Mouse (Mus musculus) ES-E14 (cell line): ENCODE results near the gene E2f2. TPM values are rescaled to one million over a fixed set of nuclear protein-coding genes. Genes with fewer than 3 reads are reported as not detected.
A peak's percentile ranks its signal among the peaks of the same experiment; 100 is the strongest.

Experiments used
- DNase-seq: peaks from one replicate; pipeline ENCODE4 v3.0.0-alpha.2; 2013; ENCODE audit warnings: low read depth, low spot score
- H3K27ac ChIP-seq: 2 replicates; pipeline ENCODE4 v1.5.1; 2012; ENCODE audit warnings: low read depth, mild to moderate bottlenecking, low read length, moderate library complexity, mixed read lengths; ENCODE audit not compliant: poor library complexity, insufficient read depth, severe bottlenecking
- H3K36me3 ChIP-seq: 2 replicates; pipeline ENCODE4 v1.6.1; 2012; ENCODE audit warnings: mild to moderate bottlenecking, low read length, moderate library complexity, mixed read lengths; ENCODE audit not compliant: control insufficient read depth, poor library complexity, insufficient read depth, severe bottlenecking
- H3K4me1 ChIP-seq, 2 experiments: fragments of 150-350 bp in 1 of 2; sonication (generic) in 1 of 2; 2 replicates each; pipeline ENCODE4 v1.6.1; 2012; ENCODE audit warnings: low read length in 2 of 2, mild to moderate bottlenecking in 1 of 2, mixed read lengths in 1 of 2; ENCODE audit not compliant: control insufficient read depth in 2 of 2, insufficient read depth in 2 of 2, poor library complexity in 1 of 2
- H3K4me3 ChIP-seq, 2 experiments: fragments of 150-350 bp in 1 of 2; sonication (generic) in 1 of 2; 2 replicates each; pipeline ENCODE4 v1.5.1; 2012; ENCODE audit warnings: low read length in 2 of 2, low read depth in 1 of 2, mild to moderate bottlenecking in 1 of 2, mixed read lengths in 1 of 2; ENCODE audit not compliant: insufficient read depth in 1 of 2, poor library complexity in 1 of 2, severe bottlenecking in 1 of 2
- H3K9ac ChIP-seq: 2 replicates; pipeline ENCODE4 v1.6.1; 2012; ENCODE audit warnings: low read depth, mild to moderate bottlenecking, low read length, mixed read lengths; ENCODE audit not compliant: poor library complexity, insufficient read depth, severe bottlenecking
- H3K9me3 ChIP-seq: fragments of 150-350 bp; sonication (generic); 2 replicates; pipeline ENCODE4 v1.6.1; 2012; ENCODE audit warnings: low read depth, mild to moderate bottlenecking, low read length; ENCODE audit not compliant: control insufficient read depth, insufficient read depth
- CHD2 ChIP-seq: IDR thresholded peaks from 2 replicates; pipeline ENCODE4 v1.6.1; 2014; ENCODE audit warnings: mild to moderate bottlenecking, low read depth, low read length, inconsistent platforms
- HCFC1 ChIP-seq: IDR thresholded peaks from 2 replicates; pipeline ENCODE4 v1.6.1; 2012; ENCODE audit warnings: low read length, inconsistent platforms, borderline replicate concordance; ENCODE audit not compliant: insufficient read depth
- MAFK ChIP-seq: IDR thresholded peaks from 2 replicates; pipeline ENCODE4 v1.6.1; 2014; ENCODE audit warnings: mild to moderate bottlenecking, low read depth, low read length, inconsistent platforms; ENCODE audit not compliant: insufficient read depth
- ZC3H11A ChIP-seq: IDR thresholded peaks from 2 replicates; pipeline ENCODE4 v1.6.1; 2012; ENCODE audit warnings: low read depth, mild to moderate bottlenecking, inconsistent platforms, low read length, borderline replicate concordance
- ZNF384 ChIP-seq: IDR thresholded peaks from 2 replicates; pipeline ENCODE4 v1.6.1; 2012; ENCODE audit warnings: low read depth, low read length, inconsistent platforms
- in situ Hi-C, 2 experiments: fragments of 600-800 bp; cut with MboI; formaldehyde crosslinking; loops; one replicate each; pipeline ENCODE4 v1.15.1; 2025; ENCODE audit warnings: low sequenced_read_pairs in 2 of 2, inconsistent platforms in 1 of 2; ENCODE audit not compliant: unreplicated experiment in 2 of 2
- total RNA-seq: library from RNA; depleted of rRNA; stranded (reverse); fragments of 300-350 nt; gene quantifications from 2 replicates; pipeline ENCODE4 v1.2.3, GENCODE M21; 2012

The E2f2 gene
- total RNA-seq, 1 experiment = 7.5 TPM

GRCm38 (mm10) chr4:136239111-136239510, 66.9 kb downstream of the E2f2 start:
- H3K36me3 ChIP-seq = peaks cover 36% of the 10 kb centered on the region
- no peak overlapping the region for H3K27ac ChIP-seq
- peaks cover 3 to 23% of the 10 kb centered on the region in 2 experiments; a peak in 2 of 4 replicates for H3K4me1 ChIP-seq
- no peak overlapping the region for H3K4me3 ChIP-seq
- H3K9me3 ChIP-seq = no peaks in the 10 kb centered on the region
- no peak overlapping the region for H3K9ac ChIP-seq
- DNase-seq = no peak
- TF ChIP-seq HCFC1 (no peak), MAFK (no peak), CHD2 (no peak), ZC3H11A (no peak), ZNF384 (no peak)
- in situ Hi-C loops = no loop called here

DNA sequence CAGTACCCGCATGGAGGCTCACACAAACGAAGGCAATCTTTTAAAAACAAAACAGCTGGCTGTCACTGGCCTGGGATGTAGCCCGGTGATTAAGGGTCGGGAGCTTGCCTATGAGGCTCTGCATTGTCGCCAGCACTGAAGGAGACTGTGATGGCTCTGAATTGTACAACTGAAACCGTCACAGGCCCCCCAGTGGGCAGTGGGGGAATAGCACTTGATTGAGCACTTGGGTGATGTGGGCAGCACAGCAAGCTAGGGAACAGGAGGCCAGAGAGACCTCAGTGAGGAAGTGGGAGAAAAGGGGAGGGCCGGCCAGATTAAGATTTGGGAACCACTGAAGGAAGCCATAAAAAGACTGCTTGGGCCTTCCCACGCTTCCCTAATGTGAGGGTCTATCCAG, 67.4 kb downstream of the E2f2 start:
- Histone ChIP-seq H3K9me3 (no peaks in the 10 kb centered on the region), H3K9ac (no peak overlapping the region), H3K4me1 (peaks cover 7 to 26% of the 10 kb centered on the region in 2 experiments; a peak in 3 of 4 replicates), H3K4me3 (no peak overlapping the region), H3K27ac (no peak overlapping the region), H3K36me3 (peaks cover 31% of the 10 kb centered on the region)
- in situ Hi-C loops = no loop called here
- DNase-seq = peak; percentile 84
- TF ChIP-seq ZC3H11A (no peak), MAFK (no peak), HCFC1 (no peak), CHD2 (no peak), ZNF384 (no peak)

DNA sequence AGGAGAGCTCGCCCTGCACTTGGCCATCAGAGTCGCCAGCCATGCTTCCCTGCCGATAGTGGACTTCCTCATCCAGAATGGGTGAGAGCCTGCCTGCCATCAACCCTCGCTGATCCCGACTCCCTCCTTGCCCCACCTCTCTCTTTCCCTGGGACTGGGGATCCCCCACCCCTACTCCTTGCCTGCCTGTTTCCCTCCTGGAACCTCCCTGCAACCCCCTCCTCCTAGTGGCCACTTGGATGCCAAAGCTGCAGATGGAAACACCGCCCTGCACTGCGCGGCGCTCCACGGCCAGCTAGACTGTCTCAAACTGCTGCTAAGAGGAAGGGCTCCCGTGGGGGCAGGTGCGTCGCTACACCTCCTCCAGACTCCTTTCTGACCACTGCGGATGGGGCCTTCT, 67.9 kb downstream of the E2f2 start:
- in situ Hi-C loops = no loop called here
- Histone ChIP-seq H3K27ac (0 out of 2 replicates have a peak overlapping the region, but pooled peaks have one; percentile 39), H3K9ac (no peak overlapping the region), H3K36me3 (peaks cover 29% of the 10 kb centered on the region), H3K4me1 (peaks cover 9 to 30% of the 10 kb centered on the region in 2 experiments), H3K4me3 (no peak overlapping the region), H3K9me3 (no peaks in the 10 kb centered on the region)
- DNase-seq = no peak
- no peak for TF ChIP-seq ZC3H11A
- TF ChIP-seq MAFK = no peak
- no peak for TF ChIP-seq CHD2
- no peak for TF ChIP-seq ZNF384
- no peak for TF ChIP-seq HCFC1

GRCm38 (mm10) chr4:136240955-136241354, 68.8 kb downstream of the E2f2 start:
- H3K4me1 ChIP-seq = peaks cover 9 to 33% of the 10 kb centered on the region in 2 experiments
- no peak overlapping the region for H3K9ac ChIP-seq
- in situ Hi-C loops = no loop called here
- TF ChIP-seq HCFC1 = no peak
- no peak for TF ChIP-seq CHD2
- TF ChIP-seq MAFK = no peak
- TF ChIP-seq ZNF384 = no peak
- no peak for TF ChIP-seq ZC3H11A
- no peaks in the 10 kb centered on the region for H3K9me3 ChIP-seq
- peaks cover 28% of the 10 kb centered on the region for H3K36me3 ChIP-seq
- no peak for DNase-seq
- H3K27ac ChIP-seq = no peak overlapping the region
- no peak overlapping the region for H3K4me3 ChIP-seq
